Mouse (Mus musculus): ENCODE data around the gene Naaladl2. TPM values are rescaled to one million over a fixed set of nuclear protein-coding genes. Genes with fewer than 3 reads are reported as not detected.

Gene Naaladl2
- total RNA-seq, 2 experiments from 2014 or later: 0.52 to 0.55 TPM

DNA sequence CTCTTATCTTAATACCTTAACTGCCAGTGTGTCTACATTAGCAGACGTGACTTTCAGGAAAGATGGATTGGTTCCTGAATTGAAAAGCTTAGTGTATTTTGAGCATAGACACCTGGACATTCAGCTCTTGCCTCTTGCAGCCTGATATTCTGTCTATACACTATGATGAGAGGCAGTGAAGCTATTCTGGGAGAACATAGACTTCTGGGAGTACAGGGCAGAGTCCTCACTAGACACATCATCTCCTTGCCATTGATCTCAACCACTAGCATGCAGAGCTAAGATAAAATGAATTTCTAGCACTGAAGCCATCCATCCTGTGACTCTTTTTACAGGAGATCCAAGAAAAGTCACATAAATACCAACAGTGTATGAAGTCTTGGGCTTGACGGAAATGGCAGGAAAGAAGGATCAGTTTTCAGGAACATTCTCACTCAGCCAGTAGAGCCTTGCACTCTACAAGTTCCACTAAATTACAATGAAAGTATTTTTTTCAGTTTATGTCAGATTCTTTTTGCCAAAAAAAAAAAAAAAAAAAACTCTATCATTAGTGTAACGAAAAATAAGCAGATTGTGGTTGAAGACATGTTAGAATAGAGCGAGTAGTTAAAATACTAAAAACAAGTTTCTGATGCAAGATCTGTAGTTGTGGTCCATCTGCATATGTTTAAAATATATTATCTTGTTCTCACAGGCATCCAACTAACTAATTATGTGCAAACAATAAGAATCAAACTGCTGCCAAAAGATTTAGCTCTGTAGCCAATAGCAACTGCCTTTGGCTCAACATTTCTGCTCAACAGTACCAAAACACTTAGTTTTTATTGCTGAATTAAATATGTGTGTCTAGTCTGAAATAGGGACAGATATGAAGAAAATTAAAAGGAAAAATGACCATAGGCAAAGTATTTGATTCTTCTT lies 1171.1 kb downstream of the Naaladl2 start:
- no peak for DNase-seq (ENCODE audit: low spot score)

GRCm38 (mm10) chr3:23962961-23963621 lies 1181.0 kb downstream of the Naaladl2 start:
- no peak for DNase-seq (ENCODE audit: low spot score)

DNA sequence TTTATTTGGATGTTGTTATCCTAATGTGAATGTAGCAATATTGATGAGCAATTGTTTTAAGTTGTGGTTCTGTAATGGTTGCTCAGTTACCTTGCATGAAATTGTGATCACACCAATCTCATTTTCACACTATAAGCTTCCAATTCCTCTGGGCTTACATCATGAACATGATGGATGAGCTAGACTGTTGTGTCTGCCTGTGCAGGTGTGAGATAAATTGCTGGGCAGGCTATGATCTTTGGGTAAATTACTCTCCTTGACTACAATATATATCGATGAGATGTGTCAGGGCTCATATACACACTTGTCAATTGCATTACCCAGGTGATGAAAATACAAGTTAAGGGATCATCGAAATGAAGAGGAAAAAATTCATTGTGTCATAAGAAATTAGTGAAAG lies 1197.9 kb downstream of the Naaladl2 start:
- DNase-seq (ENCODE audit: low spot score): no peak

DNA sequence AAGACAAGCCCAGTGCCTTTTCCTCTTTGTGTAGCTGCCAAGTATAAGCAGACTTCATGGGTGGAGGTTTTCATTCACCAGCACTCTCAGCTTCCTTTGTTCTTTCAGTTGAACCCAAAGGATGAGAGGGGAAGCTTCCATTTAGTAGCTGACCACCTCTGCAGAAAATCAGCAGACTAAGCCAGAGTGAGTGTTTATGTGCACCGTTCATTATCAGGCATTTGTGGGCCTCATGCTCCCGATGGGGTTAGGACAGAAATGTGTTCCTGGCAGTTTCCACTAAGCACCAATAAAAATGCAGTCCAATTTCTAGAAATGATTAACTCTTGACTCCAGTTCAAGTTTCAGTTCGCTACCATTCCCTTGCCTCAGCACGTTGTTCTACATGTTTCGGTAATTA lies 1206.8 kb downstream of the Naaladl2 start:
- no peak for DNase-seq (ENCODE audit: low spot score)

DNA sequence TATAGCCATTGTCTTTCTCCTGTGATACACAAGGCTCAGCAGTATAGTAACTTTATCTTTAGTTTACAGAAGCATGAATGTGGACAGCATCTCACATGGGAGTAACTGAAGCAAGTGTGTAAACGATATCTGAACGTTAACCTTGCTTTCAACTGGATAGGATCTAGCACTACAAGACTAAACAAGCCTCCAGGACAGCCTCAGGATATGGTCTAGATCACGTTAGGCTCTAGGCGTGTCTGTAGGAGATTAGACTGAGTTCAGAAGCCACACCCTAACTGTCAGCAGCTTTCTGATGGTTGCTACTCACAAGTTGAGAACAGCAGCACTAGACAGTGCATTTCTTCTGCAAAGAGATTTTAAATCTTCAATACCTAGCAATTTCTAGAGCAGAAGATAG lies 1216.0 kb downstream of the Naaladl2 start:
- DNase-seq (ENCODE audit: low spot score): no peak

- DNase-seq (ENCODE audit: low spot score): no peak
These were observed 1236.4 kb downstream of the Naaladl2 start for GRCm38 (mm10) chr3:23907682-23908081.

- no peak for DNase-seq (ENCODE audit: low spot score)
These were observed 1278.4 kb downstream of the Naaladl2 start for GRCm38 (mm10) chr3:23865688-23866087.

DNA sequence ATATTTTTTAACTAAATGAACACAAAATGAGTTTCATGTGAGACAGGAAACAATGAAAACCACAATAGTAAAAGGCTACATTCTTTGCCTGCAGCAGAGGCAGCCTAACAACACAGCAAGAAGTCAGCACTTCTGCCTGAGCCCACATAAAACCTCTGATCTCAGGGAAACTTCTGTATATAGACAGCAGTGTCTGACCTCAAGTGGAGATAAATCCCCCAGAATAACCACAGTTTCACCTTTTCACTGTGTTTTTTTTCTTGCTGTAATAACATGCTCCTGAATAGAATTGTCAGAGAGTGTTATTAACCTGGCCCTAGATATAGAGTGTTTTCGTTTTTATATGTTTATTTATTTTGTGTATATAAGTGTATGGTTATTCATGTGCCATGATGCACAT lies 1286.8 kb downstream of the Naaladl2 start:
- DNase-seq (ENCODE audit: low spot score): no peak

DNA sequence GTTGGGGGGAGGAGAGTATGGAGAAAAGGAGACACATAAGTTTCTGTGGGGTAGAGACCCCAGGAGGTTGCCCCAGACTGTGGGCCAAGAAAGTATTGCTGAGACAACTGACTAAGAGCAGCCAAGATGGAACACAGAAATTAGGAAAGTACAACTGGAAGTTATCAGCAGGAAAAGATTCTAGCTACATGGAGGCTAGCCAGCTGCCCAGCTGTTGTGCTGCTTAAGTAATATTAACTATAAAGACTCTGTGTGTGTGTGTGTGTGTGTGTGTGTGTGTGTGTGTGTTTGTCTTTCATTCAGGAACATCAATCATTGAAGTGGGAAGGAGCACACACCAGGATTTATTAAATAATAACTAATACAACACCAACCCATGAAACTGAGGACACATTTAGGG lies 1326.5 kb downstream of the Naaladl2 start:
- no peak for DNase-seq (ENCODE audit: low spot score)

- peak; percentile 15 for DNase-seq (ENCODE audit: low spot score)
These were observed 1385.3 kb downstream of the Naaladl2 start for GRCm38 (mm10) chr3:23758746-23759145.
